Mouse (Mus musculus) brain, adult 2 months (tissue): Measurements from ENCODE around the gene Nck2.

ENCODE experiments used
- DNase-seq: peaks from one replicate; pipeline ENCODE4 v3.0.0; 2011; ENCODE audit warnings: low read depth, low spot score

The Nck2 gene

GRCm38 (mm10) chr1:43429924-43430876 is 14.2 kb upstream of the Nck2 start:
- no peak for DNase-seq

GRCm38 (mm10) chr1:43433853-43434252 is 10.5 kb upstream of the Nck2 start:
- DNase-seq = no peak

DNA sequence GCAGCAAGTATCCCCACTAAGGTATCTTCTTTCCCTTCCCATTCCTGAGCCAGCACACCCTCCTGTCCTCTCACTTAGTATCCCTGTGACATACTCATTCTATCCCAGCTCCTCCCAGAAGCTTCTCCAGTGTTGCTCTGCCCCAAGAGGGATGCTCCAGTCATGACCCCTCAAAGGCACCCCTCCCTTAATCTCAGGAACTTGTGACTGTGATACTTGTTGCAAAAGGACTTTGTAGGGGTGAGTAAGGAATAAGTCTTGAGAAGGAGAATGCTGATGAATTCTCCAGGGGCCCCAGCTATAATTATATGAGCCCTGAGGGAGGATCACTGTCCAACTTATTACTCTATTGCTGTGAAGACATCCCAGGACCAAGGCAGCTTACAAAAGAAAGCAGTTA is 7.8 kb upstream of the Nck2 start:
- DNase-seq = no peak

DNA sequence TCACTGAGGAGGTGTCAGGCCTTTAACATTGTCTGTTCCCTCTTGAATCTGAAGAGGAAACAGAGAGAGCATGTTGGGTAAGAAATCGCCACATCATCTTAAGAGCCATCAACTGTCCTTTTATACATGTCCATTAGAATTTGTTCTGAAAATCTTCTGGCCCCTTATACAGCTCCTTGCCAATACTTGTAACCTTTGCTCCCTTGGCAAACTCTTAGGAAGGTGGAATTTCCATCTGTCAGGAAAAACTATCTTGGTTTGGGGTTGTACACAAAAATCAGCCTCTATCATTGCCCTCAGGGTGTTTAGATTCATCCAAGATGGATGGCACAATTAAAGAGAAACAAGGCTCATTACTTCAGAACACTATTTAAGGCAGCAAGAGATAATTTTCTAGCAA is 5.1 kb upstream of the Nck2 start:
- no peak for DNase-seq

DNA sequence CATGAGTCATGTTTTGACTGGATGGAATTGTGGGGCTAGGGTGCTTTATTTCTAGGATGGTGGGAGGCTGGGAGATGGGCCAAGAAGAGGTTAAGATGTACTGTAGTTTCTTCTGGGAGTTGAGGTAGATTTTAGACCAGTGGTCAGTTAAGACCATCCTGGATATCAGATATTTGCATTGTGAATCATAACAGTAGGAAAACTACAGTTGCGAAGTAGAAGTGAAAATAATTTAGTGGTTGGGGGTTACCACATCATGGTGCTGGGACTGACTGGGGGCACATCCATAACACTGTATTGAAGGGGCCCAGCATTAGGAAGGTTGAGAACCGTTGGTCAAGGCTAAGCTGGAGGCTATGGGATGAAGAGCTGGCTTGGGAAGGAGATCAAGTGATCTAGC is 1.8 kb upstream of the Nck2 start:
- no peak for DNase-seq

GRCm38 (mm10) chr1:43445170-43446088 is 1.1 kb downstream of the Nck2 start:
- DNase-seq = peak; percentile 83

DNA sequence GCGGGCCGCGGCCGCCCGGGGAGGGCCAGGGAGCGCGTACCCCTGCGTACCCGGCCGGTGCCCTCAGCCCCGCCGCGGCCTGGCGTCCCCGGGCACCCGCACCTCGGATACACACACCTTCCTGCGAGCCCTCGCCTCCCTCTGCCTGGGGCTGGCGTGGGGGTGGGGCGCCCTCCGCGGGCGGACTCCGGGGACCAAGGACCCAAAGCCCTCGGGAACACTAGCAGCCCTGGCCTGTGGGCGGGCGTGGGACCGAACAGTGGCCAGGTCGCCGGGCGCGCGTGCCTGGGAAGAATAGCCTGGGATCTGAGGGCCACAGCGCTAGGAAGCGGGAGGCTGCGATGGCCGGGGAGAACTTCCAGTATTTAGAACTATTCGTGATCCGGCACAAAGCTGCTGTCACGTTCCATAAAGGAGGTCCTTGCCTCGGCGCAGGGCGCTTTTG is 1.7 kb downstream of the Nck2 start:
- DNase-seq = peak; percentile 53

GRCm38 (mm10) chr1:43446731-43447601 is 2.6 kb downstream of the Nck2 start:
- DNase-seq = peak; percentile 82

DNA sequence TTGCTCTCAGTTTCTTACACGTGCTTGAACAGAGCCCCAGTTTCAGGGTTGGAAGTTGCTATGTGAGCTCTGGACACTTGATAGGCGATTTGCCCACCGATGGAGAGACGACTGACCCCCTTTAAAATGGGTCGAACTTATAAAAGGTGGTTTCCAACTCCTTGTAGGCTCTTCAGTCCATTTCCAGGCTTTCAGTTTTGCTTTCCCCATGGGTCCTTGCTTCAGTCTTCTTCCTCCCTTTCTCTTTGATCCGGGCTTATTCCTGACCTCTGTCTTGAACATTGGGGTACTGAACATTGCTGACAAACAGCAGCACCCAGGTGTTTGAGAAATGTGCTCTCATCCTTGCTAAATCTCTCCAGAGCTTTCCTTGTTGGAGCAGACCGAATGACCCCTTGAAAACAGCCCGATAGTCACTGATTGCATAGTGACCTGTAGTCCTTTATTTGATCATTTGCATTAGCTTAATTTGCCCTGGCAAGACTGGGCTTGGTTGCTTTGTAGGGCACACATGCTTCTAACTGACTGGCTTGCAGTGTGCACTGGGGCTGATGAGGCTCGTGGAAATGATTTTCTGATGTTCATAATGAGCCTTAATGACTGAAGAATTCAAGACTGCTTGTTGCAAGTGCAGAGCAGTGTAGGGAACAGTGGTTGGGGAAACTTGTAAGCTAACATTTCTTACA is 3.4 kb downstream of the Nck2 start:
- no peak for DNase-seq

DNA sequence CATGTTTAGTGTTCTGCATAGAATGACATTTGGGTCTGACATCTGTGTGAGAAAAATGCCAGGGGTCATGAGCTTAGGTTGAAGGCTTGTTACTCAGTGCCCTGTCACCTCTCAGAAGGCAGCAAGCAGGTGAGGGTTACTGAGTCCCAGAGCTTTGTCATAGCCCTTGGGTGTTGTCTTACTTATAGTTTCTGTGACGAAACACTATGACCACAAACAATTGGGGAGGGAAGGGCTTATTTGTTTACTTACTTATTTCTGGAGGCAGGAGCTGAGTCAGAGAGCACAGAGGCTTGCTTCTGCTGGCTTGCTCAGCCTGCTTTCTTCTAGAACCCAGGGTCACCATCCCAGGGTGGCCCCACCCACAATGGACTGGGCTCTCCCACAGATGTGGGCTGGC is 6.4 kb downstream of the Nck2 start:
- no peak for DNase-seq

DNA sequence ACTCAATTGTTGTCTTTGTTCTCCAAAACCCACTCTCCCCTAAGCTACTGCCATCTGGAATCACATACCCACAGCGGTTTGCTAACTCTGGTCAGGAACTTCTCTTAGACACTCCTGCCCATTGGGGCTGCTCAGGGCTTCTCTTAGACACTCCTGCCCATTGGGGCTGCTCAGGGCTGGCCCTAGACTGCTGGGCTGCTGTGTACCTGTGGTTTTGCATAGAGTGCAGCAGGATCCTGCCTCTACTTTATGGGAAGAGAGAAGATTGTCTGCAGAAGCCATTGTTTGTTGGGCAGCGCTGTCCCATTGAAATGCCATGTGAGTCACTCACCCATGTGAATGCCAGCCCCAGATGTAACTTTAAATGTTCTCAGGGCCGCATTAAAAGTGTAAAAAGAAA is 9.3 kb downstream of the Nck2 start:
- no peak for DNase-seq

GRCm38 (mm10) chr1:43454741-43455140 is 10.4 kb downstream of the Nck2 start:
- no peak for DNase-seq

DNA sequence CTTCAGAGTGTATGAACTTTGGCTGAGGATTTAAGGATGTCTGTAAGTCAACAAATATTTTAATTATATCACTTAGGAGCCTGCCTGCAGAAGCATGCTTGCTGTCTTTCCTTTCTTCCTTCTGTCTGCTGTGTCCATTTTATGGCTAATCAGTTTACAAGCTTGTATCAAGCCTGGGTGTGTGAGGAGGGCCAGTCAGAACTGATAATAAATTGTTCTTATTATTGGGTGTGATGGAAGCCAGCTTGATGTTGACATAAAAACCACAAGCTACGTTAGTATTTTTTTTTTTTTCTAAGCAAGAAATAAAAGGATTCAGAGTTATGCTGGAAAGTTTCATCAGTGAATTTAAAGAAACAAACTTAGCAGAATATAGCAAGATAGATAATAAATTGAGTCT is 10.8 kb downstream of the Nck2 start:
- DNase-seq = no peak

DNA sequence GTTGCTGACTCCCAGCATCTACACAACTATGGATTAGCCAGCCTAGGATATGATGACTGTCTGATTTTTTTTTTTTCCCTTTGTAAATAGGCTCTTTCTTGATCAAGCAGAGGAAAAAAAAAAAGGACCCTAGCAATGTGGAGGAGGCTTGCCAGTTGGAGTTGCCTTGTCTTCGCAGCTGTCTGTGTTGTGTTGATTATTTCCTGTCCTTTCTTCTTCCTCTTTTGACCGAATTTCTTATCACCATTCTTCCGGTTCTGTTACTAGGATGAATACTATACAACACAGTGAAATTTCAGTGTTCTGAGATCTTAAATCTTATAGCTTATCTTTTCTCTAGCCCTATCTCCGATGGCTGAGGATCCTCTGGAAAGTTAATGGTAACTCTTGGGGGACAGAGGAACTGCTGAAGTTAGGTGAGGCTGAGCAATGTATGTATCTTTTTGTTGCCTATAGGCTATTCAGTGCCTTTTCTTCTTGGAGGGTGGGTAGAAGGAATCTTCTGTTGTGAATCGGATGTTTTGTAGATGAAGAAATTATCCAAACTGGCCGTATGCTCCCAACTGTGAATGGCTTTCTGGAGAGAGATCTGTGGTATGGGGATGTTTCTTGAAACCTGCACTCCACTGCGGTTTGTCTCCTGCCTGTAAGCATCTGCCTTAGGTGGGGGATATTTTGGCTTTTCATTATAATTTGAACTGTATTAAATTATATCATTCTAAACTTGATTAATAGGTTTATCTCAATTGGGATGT is 12.8 kb downstream of the Nck2 start:
- no peak for DNase-seq

DNA sequence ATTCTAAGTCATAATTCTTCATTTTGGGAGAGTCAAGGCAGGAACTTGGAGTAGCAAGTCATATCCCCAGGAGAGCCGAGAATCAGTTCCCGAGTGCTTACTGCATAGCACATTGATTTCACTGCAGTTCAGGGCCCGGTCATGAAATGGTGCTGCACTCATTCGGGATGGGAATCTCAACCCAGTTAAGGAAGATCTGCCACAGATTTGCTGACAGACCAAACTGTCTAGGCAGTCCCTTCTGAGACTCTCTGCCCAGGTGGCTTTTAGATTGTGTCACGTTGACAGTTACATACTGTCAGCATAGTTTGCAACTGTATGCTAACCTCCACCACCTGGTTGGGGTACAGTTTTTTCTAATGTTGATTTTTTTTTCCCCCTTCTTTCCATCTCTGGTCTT is 16.1 kb downstream of the Nck2 start:
- no peak for DNase-seq

GRCm38 (mm10) chr1:43462666-43463065 is 18.3 kb downstream of the Nck2 start:
- no peak for DNase-seq

DNA sequence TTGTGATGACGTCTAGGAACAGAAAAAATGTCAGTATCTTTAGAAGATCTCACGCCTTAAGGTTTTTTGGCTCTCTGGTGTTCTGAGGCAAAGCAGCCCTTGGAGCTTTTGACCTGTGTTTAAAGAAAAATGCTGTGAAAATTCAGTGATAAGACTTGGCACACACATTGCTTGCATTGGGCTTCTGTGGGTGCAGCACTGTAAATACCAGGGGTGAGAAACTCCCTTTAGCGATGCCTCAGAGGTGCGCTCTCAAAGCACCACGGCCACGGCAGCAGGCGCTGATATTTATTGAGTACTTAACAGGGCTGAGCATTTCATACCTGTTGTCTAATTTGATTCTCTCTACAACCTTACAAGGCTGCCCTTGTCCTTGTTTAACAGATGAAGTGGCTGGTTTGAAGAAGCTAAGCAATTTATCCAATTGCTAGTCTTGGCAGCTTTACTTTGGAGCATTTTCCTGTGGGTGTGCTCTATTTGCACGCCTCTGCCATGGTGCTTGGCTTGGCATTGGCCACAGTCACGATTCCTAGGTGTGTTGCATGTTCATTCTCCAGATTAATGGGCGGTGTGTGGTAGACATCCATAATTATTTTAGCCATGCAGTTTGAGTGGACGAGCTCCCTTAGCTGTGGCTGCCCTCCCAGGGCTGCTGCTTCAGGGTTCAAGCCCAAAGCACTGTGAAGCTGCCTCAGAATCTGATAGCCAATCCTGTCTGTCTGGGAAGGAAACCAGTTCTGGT is 19.7 kb downstream of the Nck2 start:
- peak; percentile 80 for DNase-seq

DNA sequence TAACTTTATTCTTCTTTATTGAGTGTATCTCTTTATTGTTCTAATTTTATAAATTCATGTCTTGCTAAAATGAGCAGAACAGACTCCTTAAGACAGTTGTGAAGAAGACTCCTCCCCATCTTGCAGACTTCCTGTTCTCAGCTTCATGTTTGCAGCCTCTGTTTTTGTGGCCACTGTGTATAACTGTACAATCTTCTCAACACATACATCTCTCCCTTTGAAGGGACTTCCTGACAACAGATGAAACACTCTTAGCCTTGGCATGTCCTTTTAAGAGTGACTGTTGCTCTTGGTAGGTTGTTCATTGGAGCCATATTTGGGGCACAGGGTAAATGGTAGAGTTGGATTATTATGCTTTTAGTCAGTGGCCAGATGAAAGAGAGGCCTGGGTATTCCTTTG is 20.6 kb downstream of the Nck2 start:
- DNase-seq = no peak

- DNase-seq = no peak
Measured at GRCm38 (mm10) chr1:43465957-43466624, 21.7 kb downstream of the Nck2 start.
